Mouse (Mus musculus) bone marrow, adult 2 months (tissue): Measurements from ENCODE around the gene Olfr27.

ENCODE experiments used
- CTCF ChIP-seq: fragments of 200-500 bp; IDR thresholded peaks from 2 replicates; pipeline ENCODE4 v1.5.1; 2011; ENCODE audit warnings: low read length, control low read depth; ENCODE audit not compliant: control insufficient read depth, insufficient read depth
- POLR2A ChIP-seq: fragments of 200-500 bp; IDR thresholded peaks from 2 replicates; pipeline ENCODE4 v1.6.1; 2011; ENCODE audit warnings: low read depth, mild to moderate bottlenecking, control low read depth, low read length, borderline replicate concordance; ENCODE audit not compliant: control insufficient read depth

GRCm38 (mm10) chr9:39127326-39127725 is 605 bp upstream of the Olfr27 start:
- TF ChIP-seq POLR2A (no peak), CTCF (no peak)
